Mouse (Mus musculus) gastrocnemius, postnatal 25 days (tissue): Measurements from ENCODE around the gene Ovca2. TPM values are rescaled to one million over a fixed set of nuclear protein-coding genes. Genes with fewer than 3 reads are reported as not detected.

Experiments
- DNase-seq: peaks from one replicate; pipeline ENCODE4 v3.0.0; 2022
- long read RNA-seq, 2 experiments: library from polyadenylated mRNA; stranded (forward); transcript quantifications; one replicate each; pipeline ENCODE4 v2.0.0; 2021
- total RNA-seq, 2 experiments: library from RNA; stranded (reverse); gene quantifications; 1 replicate in 1 of 2; 2 replicates in 1 of 2; pipeline ENCODE4 v1.2.3; 2021

Ovca2 gene
- 1 to 10 TPM; 2.8 to 3.3 TPM for total RNA-seq
- long read RNA-seq, experiment 1, partial matches to known transcripts, result 0 of 2 reads
- long read RNA-seq, experiment 1, other reads (novel, unspliced or antisense), result 0 of 2 reads
- long read RNA-seq, experiment 2, partial matches to known transcripts, result 0 of 3 reads
- long read RNA-seq, experiment 2, other reads (novel, unspliced or antisense), result 1 of 3 reads

DNA sequence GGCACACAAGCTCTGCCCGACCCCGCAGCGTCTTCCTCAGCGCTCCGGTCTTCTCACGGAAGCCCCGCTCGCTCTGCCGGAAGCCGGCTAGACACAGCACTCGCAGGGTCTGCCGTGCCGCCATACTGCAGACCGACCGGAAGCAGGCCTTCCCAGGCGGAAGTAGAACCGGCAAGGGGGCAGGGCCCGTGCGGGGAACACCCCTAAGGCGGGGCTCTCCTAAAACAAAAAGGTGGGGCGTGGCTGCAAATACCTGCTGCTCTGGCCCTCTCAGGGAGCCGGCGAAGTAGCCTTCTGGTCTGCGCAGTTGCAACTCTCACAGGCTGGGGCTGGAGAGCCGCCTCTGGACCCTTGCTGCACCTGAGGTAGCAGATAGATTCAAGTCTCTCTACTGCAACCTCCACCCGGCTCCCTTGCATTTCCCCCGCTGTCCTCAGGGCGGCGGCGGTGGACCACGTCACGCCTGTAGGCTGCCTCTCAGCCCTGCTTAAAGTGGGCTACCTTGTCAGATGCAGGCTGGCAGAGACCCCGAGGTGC, at the start of gene Ovca2:
TSS of gene Ovca2 (minus strand) at position 164 of the 537 bp plus-strand sequence.
- peak; percentile 85 for DNase-seq

DNA sequence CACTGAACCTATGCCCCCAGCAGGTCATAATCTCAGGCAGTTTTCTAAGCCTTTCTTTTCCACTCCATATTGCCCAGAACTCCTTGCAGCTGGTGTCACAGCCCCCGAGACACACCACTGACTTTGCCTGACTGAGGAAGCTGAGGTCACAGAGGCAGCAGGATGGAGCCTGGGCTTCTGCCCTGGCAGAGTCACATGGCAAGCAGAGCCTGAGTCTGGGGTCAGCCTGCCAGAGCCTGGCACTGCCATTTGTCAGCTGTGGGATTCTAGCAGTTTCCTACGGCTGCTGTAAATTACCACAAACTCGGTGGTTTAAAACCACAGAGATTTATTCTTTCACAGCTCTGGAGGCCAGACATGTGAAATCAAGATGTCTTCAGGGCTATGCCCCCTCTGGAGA, 49.0 kb upstream of the Ovca2 start:
- no peak for DNase-seq

DNA sequence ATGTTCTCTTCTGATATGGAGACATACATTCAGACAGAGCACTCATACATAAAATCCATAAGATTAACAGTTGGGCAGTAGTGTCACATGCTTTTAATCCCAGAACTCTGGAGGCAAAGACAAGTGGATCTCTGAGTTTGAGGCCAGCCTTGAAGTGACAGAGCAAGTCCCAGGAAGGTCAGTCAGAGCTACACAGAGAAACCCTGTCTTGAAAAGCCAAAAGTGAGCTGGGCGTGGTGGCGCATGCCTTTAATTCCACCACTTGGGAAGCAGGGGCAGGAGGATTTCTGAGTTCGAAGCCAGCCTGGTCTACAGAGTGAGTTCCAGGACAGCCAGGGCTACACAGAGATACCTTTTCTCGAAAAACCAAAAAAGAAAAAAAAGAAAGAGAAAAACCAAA, 46.2 kb upstream of the Ovca2 start:
- no peak for DNase-seq

DNA sequence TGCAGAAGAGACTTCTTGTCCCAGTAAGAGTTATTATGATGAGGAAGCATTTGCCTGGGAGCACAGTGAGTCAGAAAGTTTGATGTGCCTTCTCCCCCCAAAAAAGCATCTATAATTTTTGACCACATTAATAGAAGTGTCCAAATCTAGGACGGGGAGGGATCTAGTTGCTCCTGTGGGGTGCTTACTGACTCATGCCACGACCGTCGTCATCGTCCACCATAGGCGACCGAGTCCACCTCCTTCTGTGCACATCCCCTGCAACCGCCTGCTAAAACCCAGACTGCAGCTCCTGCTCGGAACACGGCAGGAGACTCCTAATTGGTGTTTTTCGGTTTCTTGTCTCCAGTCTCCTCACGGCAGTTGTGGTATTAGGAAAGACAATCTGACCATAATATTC, 45.4 kb upstream of the Ovca2 start:
- no peak for DNase-seq

DNA sequence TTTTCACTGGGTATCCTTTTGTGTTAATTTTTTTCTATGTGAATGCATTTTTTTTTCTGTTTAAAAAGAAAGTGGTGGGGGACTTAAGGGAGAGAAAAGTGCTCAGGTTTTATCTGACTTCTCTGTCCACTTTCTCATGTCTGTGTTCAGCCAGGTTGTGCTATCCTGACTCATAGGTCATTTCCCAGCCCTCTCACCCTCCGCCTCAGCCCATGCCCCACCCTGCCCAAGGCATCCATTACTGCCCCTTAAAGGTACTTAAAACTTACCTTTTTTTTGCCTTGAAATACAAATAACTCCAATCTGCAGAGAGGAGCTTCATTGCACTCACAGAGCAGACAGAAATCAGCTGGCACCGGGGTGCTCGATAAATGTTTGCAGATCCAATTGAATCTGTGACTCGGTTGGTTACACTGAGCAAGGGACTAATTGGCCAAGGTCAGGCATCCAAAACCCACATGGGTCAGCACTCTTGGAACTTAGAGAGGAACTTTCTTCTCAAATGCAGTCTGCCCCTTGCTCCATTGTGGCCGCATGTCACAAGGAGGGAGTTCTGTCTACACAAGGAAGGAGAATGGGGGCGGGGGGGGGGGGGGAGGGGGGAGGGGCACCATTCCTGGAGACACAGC, 42.0 kb upstream of the Ovca2 start:
- DNase-seq, result no peak

DNA sequence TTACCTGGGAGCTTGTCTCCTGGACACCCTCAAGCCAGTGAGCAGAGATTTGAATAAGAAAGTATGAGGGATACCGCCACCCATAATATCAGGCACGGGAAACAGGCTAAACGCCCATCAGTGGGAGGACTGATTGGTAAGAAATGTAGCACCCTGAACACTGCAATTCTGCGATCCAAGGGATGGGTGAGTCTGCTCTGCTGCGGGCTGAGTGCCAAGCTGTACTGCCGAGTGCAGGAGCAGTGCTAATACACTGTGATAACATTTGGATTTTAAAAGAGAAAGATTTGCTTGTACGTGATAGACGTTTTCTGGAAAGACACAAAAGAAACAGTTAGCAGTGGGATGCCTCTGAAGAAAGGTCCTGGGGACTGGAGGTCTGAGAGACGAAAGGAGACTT, 41.5 kb upstream of the Ovca2 start:
- no peak for DNase-seq

DNA sequence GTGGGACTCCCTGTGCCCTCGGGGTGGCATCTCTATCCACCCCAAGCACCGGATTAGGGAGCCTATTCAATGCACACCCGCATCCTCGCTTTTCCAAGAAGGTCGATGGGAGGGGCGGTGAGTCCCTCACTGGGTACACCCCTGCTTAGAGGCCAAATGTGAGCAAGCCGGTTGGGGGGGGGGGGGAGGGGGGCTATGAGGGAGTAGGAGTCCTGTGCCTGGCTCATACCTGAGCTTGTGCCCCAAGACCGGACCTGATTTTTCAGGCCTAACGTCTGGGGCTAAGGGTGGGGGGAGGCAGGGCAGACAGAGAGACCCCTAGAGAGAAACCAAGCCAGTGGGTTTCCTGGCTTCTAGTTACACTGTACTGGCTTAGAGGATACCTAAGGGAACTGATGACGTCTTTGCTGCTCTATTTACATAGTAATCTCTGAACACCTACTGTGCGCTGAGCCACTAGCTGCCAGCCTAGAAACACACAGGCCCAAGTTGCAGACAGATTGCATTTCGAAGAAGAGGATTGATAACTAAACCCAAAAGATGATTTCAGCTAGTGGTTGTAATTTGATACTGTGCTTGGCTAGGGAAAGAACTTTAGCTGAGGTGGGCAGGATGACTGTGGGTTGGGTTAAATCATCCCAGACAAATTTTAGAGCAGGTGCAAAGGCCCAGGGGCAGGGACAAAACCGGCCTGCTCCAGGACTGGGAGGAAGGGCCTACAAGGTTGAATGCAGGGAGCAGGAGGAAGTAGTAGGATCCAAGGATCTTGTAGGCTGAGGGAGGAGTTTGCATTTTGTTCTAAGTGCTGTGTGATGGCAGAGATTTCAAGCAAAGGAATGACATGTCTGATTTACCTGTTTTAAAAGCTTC, 35.7 kb upstream of the Ovca2 start:
- DNase-seq, result no peak

DNA sequence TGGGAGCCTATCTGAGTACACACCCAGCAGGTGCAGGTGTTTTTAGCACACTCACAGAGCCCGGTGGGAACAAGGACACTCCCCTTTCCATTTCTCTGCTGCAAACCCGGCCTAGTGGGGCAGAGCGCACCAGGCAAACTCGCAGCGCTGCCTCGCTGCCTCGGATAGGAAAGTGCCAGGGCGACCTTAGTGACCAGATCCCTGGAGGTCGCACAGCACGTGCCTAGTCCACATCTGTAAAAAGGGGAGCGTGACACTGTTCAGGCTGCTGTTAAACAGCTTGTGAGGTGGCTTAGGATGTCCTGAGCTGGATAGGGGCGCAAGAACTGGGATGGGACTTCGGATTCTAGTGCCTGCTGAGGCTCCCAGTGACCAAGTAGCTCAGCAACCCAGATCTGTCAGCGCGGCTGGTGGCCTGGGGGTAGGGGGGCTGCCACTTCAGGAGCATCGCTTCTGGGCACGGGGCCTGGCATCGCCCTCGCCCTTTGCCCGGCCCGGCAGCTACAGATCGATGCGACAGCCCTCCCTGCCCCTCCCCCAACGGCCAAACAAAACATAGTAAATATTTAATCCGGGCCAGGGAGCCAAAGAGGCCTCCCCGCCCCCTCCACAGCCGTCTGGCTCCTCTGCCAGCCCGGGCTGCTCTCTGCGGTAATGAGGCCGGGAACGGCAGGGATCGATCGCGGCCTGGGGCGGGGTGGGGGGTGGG, 34.9 kb upstream of the Ovca2 start:
- no peak for DNase-seq

DNA sequence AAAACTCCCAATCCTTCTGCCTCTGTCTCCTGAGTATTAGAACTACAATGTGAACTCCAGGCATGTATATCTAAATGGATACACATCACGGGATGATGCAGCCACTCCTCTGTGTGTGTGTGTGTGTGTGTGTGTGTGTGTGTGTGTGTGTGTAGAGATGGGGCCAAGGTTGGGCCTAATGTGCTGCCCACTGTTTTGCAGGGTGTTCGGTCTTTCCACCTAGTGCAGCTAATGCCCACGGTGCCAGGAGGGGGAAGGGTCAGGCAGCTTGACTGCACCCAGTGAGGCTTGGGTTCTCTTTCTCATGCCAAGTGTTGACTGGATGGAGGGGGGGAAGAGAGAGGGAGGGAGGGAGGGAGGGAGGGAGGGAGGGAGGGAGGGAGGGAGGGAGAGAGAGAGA, 34.2 kb upstream of the Ovca2 start:
- no peak for DNase-seq

DNA sequence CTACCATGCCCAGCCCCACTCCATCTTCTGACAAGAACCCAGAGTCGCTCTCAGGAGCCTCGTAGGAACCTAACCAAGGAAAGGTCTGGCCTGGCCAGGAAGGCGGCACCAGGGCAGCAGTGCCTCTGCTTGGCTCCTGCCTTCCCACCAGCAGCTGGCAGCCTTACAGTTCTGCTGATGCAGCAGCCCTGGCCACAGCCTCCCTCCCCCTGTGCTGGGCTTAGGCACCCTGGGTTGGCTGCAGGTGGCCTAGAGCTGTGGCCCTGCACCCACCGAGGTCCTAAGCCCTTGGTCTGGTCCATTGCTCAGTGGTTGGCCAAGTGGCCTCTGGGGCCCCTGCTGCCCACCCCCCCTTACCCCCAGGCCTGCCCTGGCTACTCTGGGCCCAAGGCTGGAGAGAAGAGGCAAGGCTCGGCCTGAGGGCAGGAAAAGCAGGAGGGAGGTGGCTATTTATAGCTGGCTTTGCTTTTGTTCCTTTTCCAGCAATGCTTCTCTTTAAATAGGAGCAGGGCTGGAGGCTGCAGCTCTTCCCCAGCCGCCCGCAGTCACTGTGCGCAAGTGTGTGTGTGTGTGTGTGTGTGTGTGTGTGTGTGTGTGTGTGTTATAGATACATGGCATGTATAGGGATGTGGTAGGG, 33.5 kb upstream of the Ovca2 start:
- DNase-seq, result peak; percentile 72

DNA sequence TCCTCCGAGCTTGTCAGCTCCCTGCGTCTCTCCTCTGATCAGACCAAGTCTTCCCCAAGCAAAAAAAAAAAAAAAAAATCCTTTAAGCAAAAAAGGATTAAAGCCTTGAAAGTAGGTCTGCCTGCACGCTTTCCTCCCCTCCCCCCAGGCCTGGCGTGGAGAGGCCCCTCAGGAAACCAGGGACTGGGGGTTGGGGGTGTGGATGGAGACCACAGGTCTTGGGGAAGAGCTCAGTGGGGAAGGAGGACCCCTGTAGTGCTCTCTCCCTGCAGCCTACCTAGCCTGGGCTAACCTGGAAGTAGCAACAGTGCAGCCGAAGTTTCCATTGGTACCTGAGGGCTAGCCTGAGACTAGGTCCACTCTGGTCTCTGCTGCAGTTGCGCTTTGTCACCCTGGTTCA, 32.1 kb upstream of the Ovca2 start:
- no peak for DNase-seq

DNA sequence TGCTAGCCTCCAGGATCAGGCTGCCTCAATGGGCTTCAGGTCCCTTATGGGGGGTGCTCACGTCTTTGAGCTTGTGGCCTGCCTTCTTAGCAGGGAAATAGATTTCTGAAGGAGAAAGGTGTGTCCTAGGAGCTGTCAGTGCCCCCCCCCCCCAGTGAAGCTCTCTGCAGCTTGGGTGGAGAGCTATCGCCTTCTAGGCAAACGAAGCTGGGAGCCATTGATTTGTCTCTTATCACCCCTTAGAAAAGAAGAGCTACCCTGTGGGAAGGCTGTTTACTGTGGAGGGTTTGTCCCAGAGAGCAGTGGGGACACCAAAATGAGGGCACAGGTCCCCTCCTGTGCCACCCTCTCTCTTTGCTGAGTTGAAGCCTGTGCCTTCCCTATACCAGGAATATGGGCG, 31.5 kb upstream of the Ovca2 start:
- no peak for DNase-seq

DNA sequence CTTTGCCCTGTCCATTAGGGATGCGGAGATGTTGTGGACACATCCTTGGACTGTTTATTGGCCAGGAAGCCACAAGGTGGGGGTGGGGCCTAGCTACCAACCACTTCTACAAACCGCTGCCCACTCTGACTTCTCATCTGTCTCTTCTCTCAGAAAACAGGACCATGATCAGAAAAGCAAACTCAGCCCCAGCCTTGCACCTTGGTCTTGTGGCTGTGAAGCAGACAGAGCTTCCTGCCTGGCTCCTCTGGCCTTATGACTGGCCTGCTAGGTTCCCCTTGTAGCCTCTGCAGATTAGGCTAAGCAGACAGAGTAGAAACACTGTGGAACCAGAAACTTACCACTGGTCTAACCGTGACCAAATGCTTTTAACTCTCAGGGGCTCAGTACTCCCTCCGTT, 30.7 kb upstream of the Ovca2 start:
- DNase-seq, result no peak

DNA sequence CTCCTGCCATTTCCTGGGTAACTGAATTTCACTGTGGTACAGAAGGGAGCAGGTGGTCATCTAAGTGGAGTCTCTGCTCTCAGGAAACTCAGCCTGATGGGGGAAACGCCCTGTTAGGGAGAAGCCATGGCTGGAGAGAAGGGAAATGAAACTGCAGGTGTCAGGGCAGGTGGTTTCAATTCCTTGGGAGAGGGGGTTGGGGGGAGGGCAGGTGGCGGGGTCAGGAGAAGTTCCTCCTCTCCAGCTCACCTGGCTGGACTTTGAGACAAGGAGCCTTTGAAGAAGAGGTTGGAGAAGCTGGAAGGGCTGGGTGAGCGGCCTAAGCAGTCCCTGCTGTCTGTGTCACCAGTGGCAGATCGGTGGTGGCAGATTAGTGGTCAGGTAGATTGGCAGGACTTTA, 27.7 kb upstream of the Ovca2 start:
- DNase-seq, result no peak

DNA sequence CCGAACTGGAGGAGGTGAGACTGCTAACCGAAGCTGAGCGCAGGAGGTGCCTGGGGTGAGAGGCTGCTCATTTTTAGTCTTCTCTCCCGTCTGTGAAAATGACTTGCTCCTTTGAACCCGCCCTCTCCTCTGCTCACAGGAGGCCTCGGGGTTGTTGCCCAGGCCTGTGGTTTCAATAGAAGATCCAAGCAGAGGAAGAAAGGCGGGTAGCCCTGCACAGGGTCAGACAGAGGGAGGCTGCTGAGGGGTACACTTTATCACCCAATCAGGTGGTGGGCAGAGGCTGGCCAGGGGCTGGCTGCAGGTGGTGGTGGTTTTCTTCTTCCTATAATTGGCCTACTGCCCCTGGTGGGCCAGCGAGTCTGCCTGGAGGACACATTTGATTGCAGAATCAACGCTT, 25.8 kb upstream of the Ovca2 start:
- DNase-seq, result no peak

DNA sequence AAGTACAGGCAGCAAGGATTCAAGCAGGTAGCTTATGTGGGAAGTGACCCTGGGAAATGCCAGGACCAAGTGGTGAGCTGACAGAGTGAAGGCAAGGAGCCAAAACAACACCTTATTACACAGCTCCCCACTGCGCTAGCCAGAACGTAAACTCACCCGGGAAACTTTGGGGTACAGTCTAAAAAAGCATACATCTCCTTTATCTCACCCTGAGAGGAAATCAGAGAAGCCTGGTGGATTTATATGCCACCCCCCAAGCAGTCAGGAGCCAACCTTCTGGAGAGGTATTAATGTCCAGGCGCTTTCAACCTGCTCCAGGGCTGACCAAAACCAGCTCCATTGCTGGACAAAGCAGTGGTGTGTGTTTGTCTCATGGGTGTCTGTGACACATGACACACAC, 25.3 kb upstream of the Ovca2 start:
- no peak for DNase-seq

DNA sequence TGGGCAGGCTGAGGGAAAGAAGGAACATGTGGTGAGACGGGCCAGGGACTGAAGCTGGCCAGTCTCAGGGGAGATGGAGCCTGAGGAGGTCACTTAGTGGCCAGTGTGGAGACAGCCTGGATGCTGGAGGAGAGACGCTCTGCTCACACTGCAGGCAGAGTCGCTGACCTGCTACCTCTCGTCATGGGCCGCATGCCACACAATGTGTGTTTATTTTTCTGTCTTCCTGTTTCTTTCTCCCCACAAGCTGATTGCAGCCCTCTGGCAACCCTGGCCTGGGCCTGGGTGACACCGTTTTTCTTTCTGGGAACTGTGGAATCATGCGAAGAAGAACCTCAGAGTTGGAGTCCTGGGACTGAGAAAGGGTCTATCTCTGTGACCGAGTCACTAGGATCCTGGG, 23.1 kb upstream of the Ovca2 start:
- no peak for DNase-seq

DNA sequence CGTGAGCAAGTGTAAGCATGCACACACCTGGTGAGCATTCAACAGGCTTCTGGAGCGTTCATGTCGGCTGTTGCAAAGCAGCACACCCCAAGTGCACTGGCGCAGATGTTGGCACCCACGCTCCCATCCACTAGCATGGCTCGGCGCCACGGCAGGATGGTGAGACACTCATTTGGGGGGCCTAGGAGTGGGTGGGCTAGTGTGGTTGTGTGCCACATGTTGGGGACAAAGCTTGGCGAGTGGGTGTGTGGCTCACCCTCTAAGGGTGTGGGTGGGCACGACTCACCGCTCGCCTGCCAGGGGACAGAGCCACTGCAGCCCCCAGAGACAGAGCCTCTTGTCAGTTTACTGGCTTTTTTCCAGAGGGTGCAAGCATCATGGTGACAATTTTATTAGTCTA, 22.3 kb upstream of the Ovca2 start:
- DNase-seq, result no peak

DNA sequence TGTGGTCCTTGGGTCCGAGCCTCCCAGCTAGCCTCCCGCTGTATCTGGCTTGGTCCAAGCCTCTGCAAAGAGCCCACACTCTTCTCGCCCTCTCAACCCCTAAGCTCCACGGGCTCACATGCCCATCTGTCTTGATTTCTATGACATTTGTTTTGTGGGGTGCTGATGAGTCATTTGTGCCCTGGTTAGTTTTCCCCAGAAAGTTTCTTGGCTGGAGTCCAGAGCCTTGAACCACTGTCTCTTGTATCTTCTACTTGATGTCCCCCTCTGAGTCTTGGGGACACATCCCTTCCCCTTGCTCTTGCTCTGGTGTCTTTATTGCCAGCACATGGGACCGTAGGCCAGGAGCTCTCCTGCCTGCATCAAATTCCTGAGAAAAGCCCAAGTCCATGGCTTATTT, 21.3 kb upstream of the Ovca2 start:
- no peak for DNase-seq

DNA sequence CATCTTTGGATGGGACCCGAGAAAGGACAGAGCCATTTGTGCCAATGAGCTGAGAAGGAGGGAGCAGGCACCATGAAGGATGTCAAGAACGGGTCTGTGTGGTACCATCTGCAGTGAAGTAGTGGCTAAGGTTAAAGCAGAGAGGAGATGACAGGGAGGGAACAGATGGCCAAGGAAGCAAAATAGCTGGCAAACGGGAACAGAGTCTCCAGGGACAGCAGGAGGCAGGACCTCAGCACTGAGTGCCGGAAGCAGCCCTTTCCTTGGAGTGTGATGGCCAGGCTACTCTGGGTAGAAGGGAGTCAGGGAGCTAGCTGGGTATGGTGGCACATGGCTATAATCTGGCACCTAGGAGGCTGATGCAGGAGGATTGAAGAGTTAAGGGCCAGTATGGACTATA, 20.2 kb upstream of the Ovca2 start:
- DNase-seq, result no peak

DNA sequence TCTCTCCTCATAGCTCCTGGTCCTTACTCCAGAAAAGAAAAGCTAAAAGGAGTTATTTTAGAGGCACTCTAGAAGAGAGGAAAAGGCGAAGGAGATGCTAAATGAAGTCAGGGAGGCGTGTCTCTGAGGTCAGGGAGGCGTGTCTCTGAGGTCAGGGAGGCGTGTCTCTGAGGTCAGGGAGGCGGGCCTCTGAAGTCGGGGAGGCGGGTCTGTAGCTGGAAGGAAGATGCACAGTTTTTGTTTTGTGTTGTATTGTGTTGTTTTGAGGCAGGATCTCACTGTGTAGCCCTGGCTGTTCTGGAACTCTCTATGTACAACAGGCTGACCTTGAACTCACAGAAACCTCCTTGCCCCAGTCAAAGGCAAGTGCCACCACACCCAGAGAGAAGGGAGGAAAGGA, 19.3 kb upstream of the Ovca2 start:
- DNase-seq, result no peak

DNA sequence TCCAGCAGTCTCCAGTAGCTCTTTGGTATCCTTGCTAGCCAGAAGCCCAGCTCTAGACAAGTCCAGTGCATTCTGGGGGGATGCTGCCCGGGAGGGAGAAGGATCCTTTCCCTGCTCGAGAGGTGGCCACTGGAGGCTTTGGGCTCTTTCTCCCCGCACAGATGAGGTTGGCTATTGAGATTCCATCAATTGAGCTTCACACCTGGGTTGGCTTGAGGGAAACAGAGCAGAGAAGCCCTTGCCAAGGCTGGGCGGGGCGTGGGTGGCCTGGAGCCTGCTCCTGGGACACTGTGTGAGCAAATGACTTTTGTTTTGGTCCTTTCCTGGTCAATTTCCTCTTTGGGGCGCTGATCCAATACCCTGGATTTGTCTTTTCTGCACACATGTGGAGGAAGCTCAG, 17.5 kb upstream of the Ovca2 start:
- no peak for DNase-seq
